Mouse (Mus musculus) CH12.LX (cell line): ENCODE measurements around the gene Psme3. TPM values are rescaled to one million over a fixed set of nuclear protein-coding genes. Genes with fewer than 3 reads are reported as not detected.
"Not testable (repeated sequence)": the region's sequence is repeated elsewhere in the genome, so short reads cannot be mapped to it uniquely, and the experiment has no call there.

Experiments
- DNase-seq: peaks from one replicate; pipeline ENCODE4 v3.0.0-alpha.2; 2013; ENCODE audit errors: extremely low read depth
- H3K27ac ChIP-seq: 2 replicates; pipeline ENCODE4 v1.5.1; 2012; ENCODE audit warnings: low read depth, mild to moderate bottlenecking, control low read depth, moderate library complexity; ENCODE audit not compliant: insufficient read depth
- H3K27me3 ChIP-seq: replicated peaks from 2 replicates; pipeline ENCODE3; 2012; ENCODE audit warnings: inconsistent platforms
- H3K36me3 ChIP-seq, 2 experiments: replicated peaks in 1 of 2; 2 replicates each; pipeline versions ENCODE3 to v1.6.1; 2012; ENCODE audit warnings: inconsistent platforms in 1 of 2, low read length in 1 of 2, mild to moderate bottlenecking in 1 of 2, mixed read lengths in 1 of 2, moderate library complexity in 1 of 2; ENCODE audit not compliant: control insufficient read depth in 1 of 2, insufficient read depth in 1 of 2
- H3K4me1 ChIP-seq, 2 experiments: 2 replicates each; pipeline ENCODE4 v1.6.1; 2012; ENCODE audit warnings: inconsistent platforms in 1 of 2, moderate library complexity in 1 of 2; ENCODE audit not compliant: insufficient read depth in 2 of 2, control insufficient read depth in 1 of 2
- H3K4me2 ChIP-seq: 2 replicates; pipeline ENCODE4 v1.6.1; 2012; ENCODE audit warnings: low read depth, mild to moderate bottlenecking, control low read depth; ENCODE audit not compliant: poor library complexity, insufficient read depth, severe bottlenecking
- H3K4me3 ChIP-seq, 3 experiments: fragments of 150-350 bp in 1 of 3; sonication (generic) in 1 of 3; replicated peaks in 1 of 3; 2 replicates each; pipeline versions ENCODE3 to v1.5.1; 2011 to 2012; ENCODE audit warnings: low read depth in 2 of 3, low read length in 2 of 3, mild to moderate bottlenecking in 2 of 3, moderate library complexity in 2 of 3, control low read depth in 1 of 3, improper control_type of control experiment in 1 of 3, inconsistent platforms in 1 of 3, mixed read lengths in 1 of 3; ENCODE audit not compliant: poor library complexity in 1 of 3
- H3K79me2 ChIP-seq: replicated peaks from 2 replicates; pipeline ENCODE4 v1.6.1; 2012; ENCODE audit warnings: mild to moderate bottlenecking, moderate library complexity; ENCODE audit not compliant: control insufficient read depth, poor library complexity, insufficient read depth, severe bottlenecking; ENCODE audit errors: extremely low read depth
- H3K9ac ChIP-seq: 2 replicates; pipeline ENCODE4 v1.6.1; 2012; ENCODE audit warnings: low read depth, mild to moderate bottlenecking, control low read depth, moderate library complexity; ENCODE audit not compliant: insufficient read depth
- H3K9me3 ChIP-seq: replicated peaks from 2 replicates; pipeline ENCODE3; 2012; ENCODE audit warnings: low read length, inconsistent platforms, mixed read lengths
- CHD1 ChIP-seq: IDR thresholded peaks from 2 replicates; pipeline ENCODE4 v1.6.1; 2012; ENCODE audit warnings: low read depth, low read length, improper control_type of control experiment, inconsistent platforms
- CHD2 ChIP-seq: IDR thresholded peaks from 2 replicates; pipeline ENCODE4 v1.6.1; 2011; ENCODE audit warnings: low read length, improper control_type of control experiment
- E2F4 ChIP-seq: IDR thresholded peaks from 2 replicates; pipeline ENCODE4 v1.6.1; 2011; ENCODE audit warnings: low read depth, low read length, improper control_type of control experiment; ENCODE audit not compliant: insufficient replicate concordance
- ELF1 ChIP-seq: IDR thresholded peaks from 2 replicates; pipeline ENCODE4 v1.6.1; 2014; ENCODE audit warnings: low read depth, mild to moderate bottlenecking, inconsistent platforms, low read length, improper control_type of control experiment
- EP300 ChIP-seq: IDR thresholded peaks from 2 replicates; pipeline ENCODE4 v1.6.1; 2011; ENCODE audit warnings: low read length, improper control_type of control experiment
- ETS1 ChIP-seq: conservative IDR thresholded peaks from 2 replicates; pipeline ENCODE4 v1.6.1; 2012; ENCODE audit warnings: low read depth, mild to moderate bottlenecking, inconsistent platforms, low read length, improper control_type of control experiment, moderate library complexity
- GABPA ChIP-seq: IDR thresholded peaks from 2 replicates; pipeline ENCODE4 v1.6.1; 2012; ENCODE audit warnings: low read depth, low read length, improper control_type of control experiment, inconsistent platforms; ENCODE audit not compliant: insufficient replicate concordance
- HCFC1 ChIP-seq: IDR thresholded peaks from 2 replicates; pipeline ENCODE4 v1.6.1; 2012; ENCODE audit warnings: low read depth, mild to moderate bottlenecking, inconsistent platforms, low read length, improper control_type of control experiment
- JUN ChIP-seq: IDR thresholded peaks from 2 replicates; pipeline ENCODE4 v1.6.1; 2011; ENCODE audit warnings: low read depth, mild to moderate bottlenecking, low read length, improper control_type of control experiment, moderate library complexity; ENCODE audit not compliant: insufficient read depth
- KAT2A ChIP-seq: IDR thresholded peaks from 2 replicates; pipeline ENCODE4 v1.6.1; 2012; ENCODE audit warnings: low read length, improper control_type of control experiment, inconsistent platforms; ENCODE audit not compliant: insufficient replicate concordance
- MAX ChIP-seq: IDR thresholded peaks from 2 replicates; pipeline ENCODE4 v1.6.1; 2011; ENCODE audit warnings: low read length, improper control_type of control experiment
- MYC ChIP-seq: IDR thresholded peaks from 2 replicates; pipeline ENCODE4 v1.6.1; 2011; ENCODE audit warnings: low read depth, mild to moderate bottlenecking, improper control_type of control experiment, low read length
- POLR2A ChIP-seq: IDR thresholded peaks from 2 replicates; pipeline ENCODE4 v1.6.1; 2011; ENCODE audit warnings: low read depth, mild to moderate bottlenecking, improper control_type of control experiment, low read length
- RAD21 ChIP-seq: IDR thresholded peaks from 2 replicates; pipeline ENCODE4 v1.6.1; 2011; ENCODE audit warnings: low read depth, mild to moderate bottlenecking, low read length, improper control_type of control experiment, moderate library complexity
- SMC3 ChIP-seq: IDR thresholded peaks from 2 replicates; pipeline ENCODE4 v1.6.1; 2011; ENCODE audit warnings: low read depth, low read length, improper control_type of control experiment
- ZKSCAN1 ChIP-seq: IDR thresholded peaks from 2 replicates; pipeline ENCODE4 v1.6.1; 2012; ENCODE audit warnings: low read depth, inconsistent platforms, low read length, improper control_type of control experiment, borderline replicate concordance
- ZMIZ1 ChIP-seq: IDR thresholded peaks from 2 replicates; pipeline ENCODE4 v1.6.1; 2012; ENCODE audit warnings: low read depth, mild to moderate bottlenecking, inconsistent platforms, low read length, improper control_type of control experiment
- ZNF384 ChIP-seq: IDR thresholded peaks from 2 replicates; pipeline ENCODE4 v1.6.1; 2012; ENCODE audit warnings: low read depth, low read length, improper control_type of control experiment, inconsistent platforms
- dilution Hi-C: fragments of 300-500 bp; cut with MboI; formaldehyde crosslinking; loops from 2 replicates; pipeline ENCODE4 v1.14.3; 2020; ENCODE audit warnings: low sequenced_read_pairs; ENCODE audit not compliant: extremely low pct_unique_long_range_greater_than_20kb, extremely low pct_ligation_motif_present
- in situ Hi-C: fragments of 300-500 bp; cut with MboI; formaldehyde crosslinking; loops from 3 replicates; pipeline ENCODE4 v1.14.3; 2019; ENCODE audit warnings: low sequenced_read_pairs, low pct_ligation_motif_present, low pct_unique_long_range_greater_than_20kb, mixed read lengths
- polyA plus RNA-seq: library from polyadenylated mRNA; unstranded; fragments of >175 nt; gene quantifications from 2 replicates; pipeline ENCODE4 v1.2.1, GENCODE M21; 2012; ENCODE audit warnings: low read depth; ENCODE audit not compliant: insufficient read length
- total RNA-seq, 2 experiments: library from RNA; depleted of rRNA; stranded (reverse); fragments of 300-350 nt in 1 of 2; fragments of >200 nt in 1 of 2; gene quantifications; 2 replicates each; pipeline ENCODE4 v1.2.3; 2012 to 2014

Psme3 gene
- total and polyA plus RNA-seq, 3 experiments: 86.1 to 527 (median 208) TPM

GRCm38 (mm10) chr11:101328941-101329635 is 13.1 kb downstream of the Psme3 start:
- no peak overlapping the region for H3K9ac ChIP-seq
- no peak overlapping the region for H3K4me2 ChIP-seq
- H3K27me3 ChIP-seq: no peaks in the 10 kb centered on the region
- in situ Hi-C loops: no loop called here
- H3K27ac ChIP-seq: no peak overlapping the region
- H3K36me3 ChIP-seq: peaks cover 30 to 74% of the 10 kb centered on the region in 2 experiments
- H3K9me3 ChIP-seq: no peaks in the 10 kb centered on the region
- H3K79me2 ChIP-seq: no peaks in the 10 kb centered on the region
- H3K4me1 ChIP-seq: peaks cover 0 to 7% of the 10 kb centered on the region in 2 experiments; a peak in 2 of 4 replicates
- no peak overlapping the region for H3K4me3 ChIP-seq
- no peak for DNase-seq
- TF ChIP-seq HCFC1: no peak
- TF ChIP-seq E2F4: no peak
- no peak for TF ChIP-seq JUN
- no peak for TF ChIP-seq ETS1
- TF ChIP-seq ZMIZ1: no peak
- TF ChIP-seq EP300: no peak
- no peak for TF ChIP-seq SMC3
- TF ChIP-seq ZKSCAN1: no peak
- no peak for TF ChIP-seq ZNF384
- no peak for TF ChIP-seq ELF1
- dilution Hi-C loops: no loop called here

DNA sequence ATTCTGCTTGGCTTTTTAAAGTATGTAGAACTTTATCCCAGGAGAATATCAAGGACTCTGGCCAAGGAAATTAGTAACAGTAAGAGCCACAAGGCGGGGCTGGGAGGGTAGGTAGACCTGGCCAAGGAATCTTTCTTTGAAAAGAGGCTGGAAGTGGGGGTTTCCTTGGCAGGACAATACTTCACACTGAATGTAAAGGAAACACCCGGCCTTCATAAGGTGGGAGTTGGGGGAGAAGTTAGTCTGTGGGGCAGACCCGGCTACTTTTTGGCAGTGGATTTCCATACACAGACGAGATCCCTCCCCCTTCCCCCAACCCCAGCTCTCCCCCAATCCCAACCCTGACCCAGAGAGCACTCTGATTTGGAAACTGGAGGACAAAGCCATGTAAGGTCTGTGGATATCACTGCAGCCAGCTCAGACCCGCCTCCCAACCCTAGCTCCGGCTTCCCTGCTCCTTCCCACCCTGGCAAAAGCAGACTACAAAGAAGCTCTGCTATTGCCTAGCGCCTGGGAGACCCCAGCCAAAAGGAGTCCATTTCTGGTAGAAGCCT is 14.4 kb downstream of the Psme3 start, which contains the start of gene Aoc3:
Gene Aoc3, plus strand, starts transcription at position 235 of the 554 bp plus-strand sequence.
- no peaks in the 10 kb centered on the region for H3K79me2 ChIP-seq
- peaks cover 17 to 61% of the 10 kb centered on the region in 2 experiments for H3K36me3 ChIP-seq
- dilution Hi-C loops: no loop called here
- no peak for TF ChIP-seq GABPA
- TF ChIP-seq HCFC1: no peak
- no peak for TF ChIP-seq CHD2
- TF ChIP-seq CHD1: no peak
- no peak for TF ChIP-seq MYC
- TF ChIP-seq ELF1: no peak
- no peak for TF ChIP-seq POLR2A
- TF ChIP-seq MAX: no peak
- TF ChIP-seq KAT2A: no peak
- no peak for TF ChIP-seq RAD21
- TF ChIP-seq EP300: no peak
- peaks cover 0 to 14% of the 10 kb centered on the region in 2 experiments; a peak in 2 of 4 replicates for H3K4me1 ChIP-seq
- H3K4me2 ChIP-seq: no peak within 1 kb of the TSS
- in situ Hi-C loops: loop anchor here (10.0 kb wide), 1 partner anchor 64 kb away; no protein-coding TSS in a partner anchor
- H3K4me3 ChIP-seq: no peak within 1 kb of the TSS
- H3K9me3 ChIP-seq: no peaks in the 10 kb centered on the region
- no peaks in the 10 kb centered on the region for H3K27me3 ChIP-seq
- no peak within 1 kb of the TSS for H3K27ac ChIP-seq
- H3K9ac ChIP-seq: no peak within 1 kb of the TSS
- no peak for DNase-seq

- Histone ChIP-seq H3K36me3 (peaks cover 12 to 59% of the 10 kb centered on the region in 2 experiments), H3K4me1 (peaks cover 0 to 17% of the 10 kb centered on the region in 2 experiments; a peak in 2 of 4 replicates)
- H3K4me3 ChIP-seq, H3K27me3 ChIP-seq, DNase-seq, dilution Hi-C loops, H3K9ac ChIP-seq, H3K9me3 ChIP-seq, H3K79me2 ChIP-seq, H3K27ac ChIP-seq, H3K4me2 ChIP-seq: not testable (repeated sequence)
- in situ Hi-C loops: loop anchor here (10.0 kb wide), 1 partner anchor 64 kb away; no protein-coding TSS in a partner anchor
Observed at GRCm38 (mm10) chr11:101330961-101331360, 14.9 kb downstream of the Psme3 start.
